Mouse (Mus musculus) heart, postnatal 0 days (tissue): ENCODE measurements around the gene Crybb1. TPM values are rescaled to one million over a fixed set of nuclear protein-coding genes. Genes with fewer than 3 reads are reported as not detected.

Experiments
- ATAC-seq: fragments of 200-750 bp; cut with Nextera tagmentation; 2 replicates; pipeline ENCODE4 v1.8.0; 2017; ENCODE audit warnings: low read depth, moderate number of reproducible peaks, moderate library complexity; ENCODE audit not compliant: insufficient read depth
- DNase-seq: peaks from one replicate; pipeline ENCODE4 v3.0.0-alpha.2; 2016; ENCODE audit warnings: low spot score
- H3K27ac ChIP-seq: fragments of 300-500 bp; sonication (generic); 2 replicates; pipeline ENCODE4 v1.5.1; 2014; ENCODE audit warnings: low read depth, mild to moderate bottlenecking
- H3K27me3 ChIP-seq: fragments of 300-500 bp; sonication (generic); 2 replicates; pipeline ENCODE4 v1.6.1; 2014; ENCODE audit warnings: low read length, mixed read lengths; ENCODE audit not compliant: control insufficient read depth, insufficient read depth
- H3K36me3 ChIP-seq: fragments of 300-500 bp; sonication (generic); replicated peaks from 2 replicates; pipeline ENCODE4 v1.6.1; 2014; ENCODE audit warnings: low read length, mixed read lengths; ENCODE audit not compliant: control insufficient read depth, insufficient read depth
- H3K4me1 ChIP-seq: fragments of 300-500 bp; sonication (generic); 2 replicates; pipeline ENCODE4 v1.6.1; 2014; ENCODE audit warnings: antibody characterized with exemption; ENCODE audit not compliant: control insufficient read depth, insufficient read depth
- H3K4me2 ChIP-seq: fragments of 300-500 bp; sonication (generic); 2 replicates; pipeline ENCODE4 v1.6.1; 2014; ENCODE audit warnings: low read depth, mild to moderate bottlenecking, low read length, moderate library complexity
- H3K4me3 ChIP-seq: fragments of 300-500 bp; sonication (generic); 2 replicates; pipeline ENCODE4 v1.5.1; 2014; ENCODE audit warnings: low read depth, low read length
- H3K9ac ChIP-seq: fragments of 300-500 bp; sonication (generic); replicated peaks from 2 replicates; pipeline ENCODE4 v1.6.1; 2014; ENCODE audit warnings: low read depth, low read length, mixed read lengths
- H3K9me3 ChIP-seq: fragments of 300-500 bp; sonication (generic); replicated peaks from 2 replicates; pipeline ENCODE4 v1.6.1; 2016; ENCODE audit warnings: low read length; ENCODE audit not compliant: control insufficient read depth
- CTCF ChIP-seq: IDR thresholded peaks from 2 replicates; pipeline ENCODE4 v1.5.1; 2016; ENCODE audit warnings: antibody characterized with exemption, control low read depth, low read depth
- EP300 ChIP-seq: IDR thresholded peaks from 2 replicates; pipeline ENCODE4 v1.6.1; 2016; ENCODE audit warnings: antibody characterized with exemption, low read depth
- WGBS: fragments of 180-500 bp; shearing (Covaris S2); extraction: QIAGEN DNeasy Blood & Tissue Kit; methylation state at CpG from one replicate; pipeline ENCODE4 v1.1.7; 2014; 5-methylcytosine and 5-hydroxymethylcytosine counted together
- polyA plus RNA-seq: library from polyadenylated mRNA; unstranded; fragments of >200 nt; fragmentation: Nextera tagmentation; extraction: Ambion mirVana; gene quantifications from 2 replicates; pipeline ENCODE4 v1.2.1, GENCODE M21; 2015
- total RNA-seq: library from RNA; depleted of rRNA; stranded (reverse); fragments of >200 nt; gene quantifications from 2 replicates; pipeline ENCODE4 v1.2.3, GENCODE M21; 2014; ENCODE audit warnings: low replicate concordance

Crybb1 gene
- total and polyA plus RNA-seq, 2 experiments from 2014 or later: 0.26 TPM; not detected in 1

GRCm38 (mm10) chr5:112280863-112281660 is 25.4 kb downstream of the Crybb1 start:
- ATAC-seq (no peak), DNase-seq (no peak)
- no peaks in the 10 kb centered on the region for H3K9me3 ChIP-seq
- 63% methylated on average over 14 of the region's 15 CpGs for WGBS
- TF ChIP-seq EP300 (no peak), CTCF (no peak)
- no peak overlapping the region for H3K4me2 ChIP-seq
- H3K4me3 ChIP-seq: no peak overlapping the region
- no peaks in the 10 kb centered on the region for H3K36me3 ChIP-seq
- H3K27ac ChIP-seq: peak overlapping the region; percentile 51
- H3K4me1 ChIP-seq: peaks cover 56% of the 10 kb centered on the region
- H3K27me3 ChIP-seq: no peaks in the 10 kb centered on the region
- no peak overlapping the region for H3K9ac ChIP-seq

- Histone ChIP-seq H3K4me1 (peaks cover 58% of the 10 kb centered on the region), H3K27me3 (no peaks in the 10 kb centered on the region), H3K27ac (peak overlapping the region; percentile 78), H3K4me2 (no peak overlapping the region), H3K9ac (no peak overlapping the region), H3K9me3 (no peaks in the 10 kb centered on the region), H3K4me3 (no peak overlapping the region), H3K36me3 (no peaks in the 10 kb centered on the region)
- no peak for ATAC-seq
- TF ChIP-seq CTCF (no peak), EP300 (no peak)
- WGBS: 70% methylated on average over 4 of the region's 4 CpGs
- no peak for DNase-seq
Measured at GRCm38 (mm10) chr5:112281676-112282075, 26.1 kb downstream of the Crybb1 start.

GRCm38 (mm10) chr5:112282123-112282779 is 26.6 kb downstream of the Crybb1 start:
- no peaks in the 10 kb centered on the region for H3K9me3 ChIP-seq
- H3K4me2 ChIP-seq: 0 out of 2 replicates have a peak overlapping the region, but pooled peaks have one; percentile 12
- H3K4me3 ChIP-seq: no peak overlapping the region
- H3K36me3 ChIP-seq: no peaks in the 10 kb centered on the region
- H3K9ac ChIP-seq: no peak overlapping the region
- TF ChIP-seq CTCF (no peak), EP300 (no peak)
- 56% methylated on average over 6 of the region's 6 CpGs for WGBS
- DNase-seq: no peak
- peak overlapping the region; percentile 78 for H3K27ac ChIP-seq
- no peaks in the 10 kb centered on the region for H3K27me3 ChIP-seq
- ATAC-seq: no peak
- peaks cover 64% of the 10 kb centered on the region for H3K4me1 ChIP-seq

DNA sequence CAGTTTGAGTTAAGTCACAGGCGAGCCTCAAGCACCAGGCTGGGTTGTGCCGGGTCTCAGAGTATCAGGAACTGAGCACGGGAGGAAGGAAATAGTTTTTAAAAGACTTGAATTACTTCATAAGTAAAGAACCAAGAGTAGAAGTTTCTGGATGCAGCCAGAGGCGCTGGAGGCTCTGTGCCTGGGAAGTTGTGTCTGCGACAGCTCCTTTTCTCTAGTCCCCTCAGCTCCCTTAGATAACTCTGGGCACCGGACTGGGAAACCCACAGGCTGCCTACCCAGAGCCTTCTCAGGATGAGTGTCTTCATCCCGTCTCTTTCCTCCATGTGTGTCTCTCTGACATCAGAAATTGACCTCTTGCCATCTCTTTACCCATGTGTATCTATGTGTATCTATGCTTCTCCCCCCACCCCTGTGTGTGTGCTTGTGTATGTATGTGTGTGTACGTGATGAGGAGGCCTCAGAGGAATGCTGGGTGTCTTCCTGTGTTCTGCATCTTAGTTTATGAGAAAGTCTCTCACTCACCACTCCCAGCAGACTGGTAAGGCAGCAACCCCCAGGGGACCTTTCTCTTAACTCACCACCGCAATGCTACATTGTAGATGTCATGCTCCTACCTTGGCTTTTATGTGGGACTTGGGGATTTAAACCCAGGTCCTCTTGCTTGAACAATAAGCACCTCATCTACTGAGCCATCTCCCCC is 27.3 kb downstream of the Crybb1 start:
- Histone ChIP-seq H3K4me2 (peak overlapping the region; percentile 12; the same call in 1 of the 2 replicates), H3K4me3 (no peak overlapping the region), H3K36me3 (no peaks in the 10 kb centered on the region), H3K27me3 (no peaks in the 10 kb centered on the region), H3K9ac (no peak overlapping the region), H3K4me1 (peaks cover 62% of the 10 kb centered on the region), H3K9me3 (no peaks in the 10 kb centered on the region), H3K27ac (peak overlapping the region; percentile 78)
- TF ChIP-seq EP300 (no peak), CTCF (no peak)
- DNase-seq: no peak
- 52% methylated on average over 9 of the region's 9 CpGs for WGBS
- no peak for ATAC-seq

DNA sequence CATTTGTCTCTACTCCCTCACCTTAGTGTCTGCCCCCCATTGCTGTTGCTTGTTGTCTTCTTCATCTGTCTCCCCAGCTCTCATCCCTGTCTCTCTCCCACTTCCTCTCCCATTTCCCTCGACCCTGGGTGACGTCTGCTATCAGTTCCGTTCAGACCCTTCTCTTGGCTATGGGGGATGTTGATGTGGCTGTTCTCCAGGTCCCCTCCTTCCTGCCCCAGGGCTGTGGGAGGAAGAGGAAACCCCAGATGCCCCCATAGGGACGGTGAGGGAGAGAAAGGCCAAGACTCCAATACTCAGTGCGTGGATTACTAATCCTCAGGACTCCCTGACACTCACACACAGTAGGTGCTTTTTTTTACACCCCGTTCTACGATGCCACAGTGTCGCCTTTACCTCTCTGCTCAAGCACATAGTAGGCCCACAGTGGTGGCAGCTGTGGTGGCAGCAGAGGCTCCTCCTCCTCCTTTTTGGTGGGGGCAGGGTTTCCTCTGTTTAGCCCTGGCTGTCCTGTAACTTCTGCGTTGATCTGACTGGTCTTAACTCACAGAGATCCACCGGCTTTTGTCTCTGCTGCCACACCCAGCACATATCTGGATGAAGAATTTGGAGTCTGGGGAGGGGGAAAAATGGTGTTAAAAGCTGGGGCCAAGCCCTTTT is 28.1 kb downstream of the Crybb1 start:
- H3K9me3 ChIP-seq: no peaks in the 10 kb centered on the region
- H3K27me3 ChIP-seq: no peaks in the 10 kb centered on the region
- WGBS: 56% methylated on average over 10 of the region's 10 CpGs
- H3K36me3 ChIP-seq: no peaks in the 10 kb centered on the region
- no peak overlapping the region for H3K9ac ChIP-seq
- H3K4me1 ChIP-seq: peaks cover 68% of the 10 kb centered on the region
- DNase-seq (peak; percentile 32), ATAC-seq (peak; percentile 49)
- peak overlapping the region; percentile 12; the same call in 1 of the 2 replicates for H3K4me2 ChIP-seq
- peak overlapping the region; percentile 78 for H3K27ac ChIP-seq
- TF ChIP-seq EP300 (peak; percentile 47; the same call in 1 of the 2 replicates), CTCF (no peak)
- H3K4me3 ChIP-seq: no peak overlapping the region
